Mouse (Mus musculus): ENCODE measurements at regions not wholly inside any gene's neighbourhood (a gene's known extent, or its start where the extent isn't known, plus 50 kb on each side); places are given as distances from the start of the nearest gene placed in this dataset.

DNA sequence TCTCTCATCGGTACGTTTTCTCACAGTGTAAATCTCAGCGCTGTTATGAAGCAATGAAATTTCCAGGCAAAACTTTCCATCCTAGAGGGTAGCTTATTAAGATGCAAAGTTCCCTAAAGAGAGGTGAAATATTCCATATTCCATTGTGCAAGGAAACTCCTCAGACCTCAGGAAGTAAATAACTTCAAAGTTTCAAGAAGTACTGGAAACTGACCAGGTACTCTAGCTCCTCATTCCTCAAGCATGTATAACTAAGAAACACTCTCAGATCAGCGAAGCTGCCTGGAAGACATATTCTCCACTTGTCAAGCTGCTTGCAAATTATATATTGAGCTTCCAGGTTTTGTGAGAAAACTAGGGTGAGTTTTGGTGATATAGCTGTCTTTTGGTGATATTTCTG, 279.8 kb upstream of the Mad2l1 start:
- ATAC-seq: no peak

DNA sequence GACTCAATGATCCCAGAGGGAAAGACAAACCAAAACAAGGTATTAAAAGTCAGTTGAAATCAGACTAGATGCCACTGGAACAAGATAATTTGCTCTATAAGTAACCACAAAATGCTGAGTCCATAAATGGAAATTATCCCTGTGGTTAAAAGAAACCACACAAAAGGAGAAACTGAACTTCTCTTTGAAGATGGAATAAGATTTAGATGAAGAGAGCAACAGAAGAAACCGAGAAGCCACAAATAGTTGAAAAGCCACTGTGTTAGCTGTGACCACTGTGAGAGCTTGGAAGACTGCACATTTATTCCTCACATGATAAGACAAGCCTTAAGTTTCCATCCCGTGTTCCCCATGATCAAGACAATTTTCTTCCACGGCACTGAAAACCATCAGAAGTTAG, 271.8 kb upstream of the Mad2l1 start:
- ATAC-seq: no peak

DNA sequence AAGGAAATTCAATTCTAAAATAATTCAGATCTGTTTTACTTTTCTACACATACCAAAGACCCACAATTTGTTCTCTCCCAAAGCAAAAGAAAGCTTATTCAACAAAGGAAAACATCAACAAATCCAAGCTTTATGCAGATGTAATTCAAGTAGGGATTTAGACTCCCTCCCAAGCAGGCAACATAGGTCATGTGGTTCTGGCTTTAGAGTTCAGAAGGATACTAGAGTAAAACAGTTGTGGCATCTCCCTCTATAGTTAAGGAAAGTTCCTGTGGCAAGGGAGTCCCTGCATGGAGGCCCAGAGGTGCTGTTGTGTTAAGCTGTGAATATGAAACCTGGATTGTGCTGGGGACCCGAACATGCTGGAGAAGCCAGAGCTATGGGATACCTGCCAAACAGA, 271.3 kb upstream of the Mad2l1 start:
- ATAC-seq: no peak

- no peak for ATAC-seq
These were observed 266.8 kb upstream of the Mad2l1 start for GRCm38 (mm10) chr6:66268427-66268826.

DNA sequence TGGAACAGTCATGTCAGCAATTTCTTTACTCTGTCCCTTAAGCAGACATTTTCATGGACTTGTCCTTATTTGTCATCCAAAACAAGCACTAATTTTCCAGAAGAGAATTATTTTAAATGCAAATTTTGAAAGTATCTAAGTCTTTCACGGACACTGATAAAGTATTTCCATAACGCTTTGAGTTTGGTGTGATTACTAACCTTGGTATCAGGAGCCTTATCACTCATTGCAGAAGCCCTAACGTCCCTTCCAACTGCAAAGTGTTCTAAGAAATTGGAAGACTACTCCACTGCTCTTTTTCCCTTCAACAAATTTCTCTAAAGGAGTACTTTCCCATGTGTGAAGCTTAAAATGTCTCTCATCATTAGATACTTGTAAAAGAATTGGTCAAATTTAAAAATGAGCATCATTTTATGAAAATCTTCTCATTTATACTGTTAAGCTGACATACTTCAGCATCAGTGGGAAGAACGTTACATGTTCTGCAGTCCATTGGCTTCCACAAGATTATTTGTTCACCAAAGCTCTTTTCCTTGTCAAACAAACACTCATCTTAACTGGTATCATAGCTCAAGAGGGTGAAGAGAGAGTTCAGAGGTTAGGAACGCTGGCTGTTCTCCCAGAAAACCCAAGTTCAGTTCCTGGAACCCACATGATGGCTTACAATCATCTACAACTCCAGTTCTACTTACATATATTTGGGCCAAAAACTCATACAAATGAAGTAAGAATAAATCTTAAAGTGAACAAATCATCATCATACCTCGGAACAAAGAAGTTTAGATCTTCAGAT, 263.6 kb upstream of the Mad2l1 start:
- ATAC-seq: no peak

DNA sequence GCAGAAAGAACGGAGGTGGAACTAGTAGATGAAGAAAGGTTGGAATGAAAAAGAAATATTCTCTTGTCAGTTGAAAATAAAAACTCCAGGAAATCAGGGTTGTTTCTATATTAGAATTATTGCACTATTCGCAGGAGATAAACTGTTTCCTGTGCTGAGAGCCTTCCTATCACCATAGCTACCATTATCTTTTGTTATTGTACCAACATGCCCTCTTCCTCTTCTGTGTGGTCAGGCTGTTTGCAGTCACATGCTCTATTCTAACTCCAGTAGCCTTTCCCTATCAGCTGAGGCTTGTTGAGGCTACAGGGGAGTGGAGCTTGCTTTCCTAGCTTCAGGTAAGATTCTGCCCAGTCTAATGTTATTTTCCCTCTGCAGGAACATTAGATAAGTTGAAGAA, 263.0 kb upstream of the Mad2l1 start:
- no peak for ATAC-seq

GRCm38 (mm10) chr6:66274737-66275136, 260.5 kb upstream of the Mad2l1 start:
- ATAC-seq: no peak

DNA sequence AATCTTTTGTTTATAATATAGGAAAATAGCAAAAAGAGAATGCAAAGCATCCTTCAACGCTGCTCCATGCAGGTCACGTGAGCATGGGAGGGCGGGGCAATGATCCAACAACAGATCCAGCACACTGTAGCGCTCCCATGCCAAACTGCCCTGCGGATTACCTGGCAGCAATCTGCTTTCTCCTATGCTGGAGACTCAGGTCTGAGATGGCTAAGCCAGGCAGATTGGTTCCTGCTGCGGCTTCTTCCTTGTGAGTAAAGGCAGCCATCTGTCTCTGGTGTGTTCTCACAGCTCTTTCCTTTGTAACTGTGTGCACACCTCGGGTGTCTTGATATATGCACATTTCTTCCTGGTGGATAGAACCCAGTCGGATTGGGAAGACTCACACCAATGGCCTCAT, 254.5 kb upstream of the Mad2l1 start:
- ATAC-seq: no peak

DNA sequence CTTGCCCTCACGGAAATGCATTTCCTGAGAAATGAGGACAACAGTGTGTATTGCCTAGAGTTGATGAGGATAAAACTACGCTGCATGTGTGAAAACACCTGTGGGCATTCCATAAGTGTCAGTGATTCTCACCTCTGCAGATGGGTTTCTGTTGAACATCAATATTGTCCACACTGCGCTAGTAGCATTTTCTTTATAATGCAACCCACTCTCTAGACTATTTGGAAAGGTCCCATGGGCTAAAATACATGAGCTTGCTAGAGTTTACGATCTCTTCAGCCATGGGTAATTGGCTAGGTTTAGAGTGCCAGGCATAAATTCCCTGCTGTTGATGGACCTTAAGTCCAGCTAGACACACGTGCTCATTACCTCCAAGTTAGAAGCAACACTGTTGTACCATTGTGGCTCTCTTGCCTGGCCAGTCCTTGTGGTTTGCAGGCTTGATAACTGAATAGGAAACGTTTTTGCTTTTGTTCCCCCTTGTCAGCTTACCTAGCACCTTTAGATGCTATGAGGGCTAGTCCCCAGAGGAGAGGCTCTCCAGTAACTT, 252.5 kb upstream of the Mad2l1 start:
- ATAC-seq: no peak

DNA sequence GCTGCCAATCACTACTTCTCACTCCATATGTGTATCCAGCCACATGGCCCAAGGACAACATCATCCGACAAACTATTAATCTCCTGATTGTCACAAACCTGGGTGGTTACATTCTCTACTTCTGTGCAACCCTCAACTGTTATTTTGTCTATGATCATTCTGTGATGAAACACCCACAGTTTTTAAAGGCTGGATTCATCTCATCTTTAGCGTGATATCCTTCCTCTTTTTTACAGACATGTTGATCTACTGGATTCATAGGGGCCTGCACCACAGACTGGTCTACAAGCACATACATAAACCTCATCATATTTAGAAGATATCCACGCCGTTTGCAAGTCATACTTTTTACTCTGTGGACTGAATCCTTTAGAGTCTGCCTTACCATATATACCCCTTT, 251.7 kb upstream of the Mad2l1 start:
- ATAC-seq: no peak

GRCm38 (mm10) chr6:66287607-66288006, 247.6 kb upstream of the Mad2l1 start:
- no peak for ATAC-seq

DNA sequence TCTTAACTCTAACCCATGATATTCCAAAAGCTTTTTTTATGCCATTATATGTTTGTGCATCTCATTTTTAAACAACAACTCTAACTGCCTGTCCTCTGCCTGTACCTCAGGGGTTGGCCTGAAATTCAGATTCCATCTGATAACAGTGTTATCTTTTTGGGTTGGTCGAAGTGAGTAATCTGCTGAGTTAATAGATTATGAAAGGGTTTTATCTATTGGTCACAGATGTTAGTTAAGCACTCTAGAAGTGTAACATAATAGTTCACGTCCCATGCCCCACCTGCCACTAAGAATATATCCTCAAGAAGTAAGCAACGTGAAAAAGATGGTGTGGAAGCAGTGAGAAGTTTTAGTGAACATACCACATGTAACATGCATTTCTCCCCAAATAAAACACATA, 246.0 kb upstream of the Mad2l1 start:
- ATAC-seq: no peak

DNA sequence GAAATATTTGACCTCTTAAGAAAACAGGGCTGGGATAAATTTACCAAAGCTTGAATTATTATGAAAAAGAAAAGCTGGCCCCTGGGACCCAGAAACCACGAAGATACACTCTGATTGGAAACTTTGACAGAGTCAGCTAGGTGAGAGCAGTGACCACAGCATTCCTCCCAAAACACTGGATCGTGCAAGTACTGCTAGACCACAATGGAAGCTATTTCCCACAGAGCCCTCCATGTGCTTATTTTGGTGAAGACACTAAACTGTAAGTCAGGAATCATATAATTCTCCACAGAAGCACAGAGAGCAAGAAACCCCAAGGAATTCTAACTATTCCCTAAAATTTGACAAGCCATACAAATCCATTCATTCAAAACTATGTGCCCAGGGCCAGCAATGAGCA, 243.6 kb upstream of the Mad2l1 start:
- no peak for ATAC-seq

DNA sequence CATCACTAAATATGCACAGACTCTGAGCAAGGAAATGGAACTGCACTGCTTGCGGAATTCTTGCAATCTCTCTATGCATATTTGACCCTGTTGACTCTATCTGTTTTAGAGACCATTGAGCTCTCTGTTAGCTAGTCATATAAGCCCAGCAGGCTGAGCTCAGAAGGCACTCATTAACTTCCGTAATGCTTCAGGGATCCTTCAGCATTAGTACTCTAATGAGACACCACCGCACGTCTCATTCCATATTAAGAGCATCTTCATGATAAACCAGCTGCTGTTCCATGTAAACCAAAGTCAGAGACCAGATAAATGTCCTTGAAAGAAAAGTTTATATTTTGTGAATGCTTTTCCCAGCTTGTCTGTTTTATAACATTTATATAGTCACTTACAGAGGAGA, 237.1 kb upstream of the Mad2l1 start:
- no peak for ATAC-seq

- ATAC-seq: no peak
These were observed 235.0 kb upstream of the Mad2l1 start for GRCm38 (mm10) chr6:66300189-66300588.

DNA sequence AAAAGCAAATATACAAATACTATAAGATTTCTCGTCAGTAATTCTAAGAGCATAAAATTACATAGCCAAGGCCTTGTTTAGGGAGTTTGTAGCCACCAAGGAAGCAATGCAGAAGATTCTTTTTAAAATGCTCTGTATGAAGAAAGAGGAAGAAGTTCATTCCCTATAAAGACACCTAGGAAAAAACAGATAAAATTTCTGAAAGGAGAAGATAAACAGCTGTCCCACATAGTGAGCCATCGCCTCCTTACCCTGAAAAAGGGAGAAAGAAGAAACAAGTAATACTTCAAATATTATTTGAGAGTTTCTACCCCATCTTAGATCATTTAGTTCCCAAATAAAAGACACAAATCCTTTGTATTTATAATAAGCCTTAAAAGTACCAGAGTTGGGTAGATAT, 190.3 kb upstream of the Mad2l1 start:
- ATAC-seq: no peak

DNA sequence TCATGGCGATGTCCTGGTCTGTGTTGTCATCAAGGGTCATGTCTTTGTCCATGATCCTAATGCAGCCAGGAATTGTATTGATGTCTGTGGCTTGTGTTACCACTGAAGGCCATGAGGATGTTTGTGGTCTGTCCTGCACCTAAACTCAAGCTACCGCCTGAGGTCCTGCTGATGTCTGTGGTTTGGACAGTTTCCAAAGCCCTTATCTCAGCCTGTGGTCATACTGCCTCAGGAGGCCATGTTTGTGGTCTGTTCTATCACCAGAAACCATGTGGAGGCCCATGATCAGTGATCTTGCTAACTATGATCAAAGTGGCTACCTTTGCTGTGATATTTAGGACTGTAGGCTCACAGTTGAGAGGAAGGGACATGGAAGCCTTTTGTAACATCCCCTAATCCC, 187.8 kb upstream of the Mad2l1 start:
- ATAC-seq: no peak

DNA sequence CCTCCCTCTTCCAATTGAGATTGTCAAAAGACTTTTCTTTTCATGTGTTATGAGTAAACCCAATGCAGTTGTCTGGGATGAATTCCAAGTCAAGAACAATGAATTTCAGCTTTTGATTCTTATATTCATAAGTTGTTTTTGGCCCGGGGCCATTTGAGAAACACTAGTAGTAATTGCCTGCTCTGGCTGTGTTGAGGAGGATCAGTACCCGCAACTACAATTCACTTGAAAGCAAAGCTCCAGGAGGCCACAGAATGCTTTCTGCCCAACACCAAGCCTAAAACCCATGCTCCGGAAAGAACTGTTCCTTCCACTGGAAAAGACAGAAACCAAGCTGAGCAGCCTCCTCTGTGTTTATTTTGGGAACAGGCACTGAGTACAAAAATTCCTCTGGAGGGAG, 174.1 kb upstream of the Mad2l1 start:
- ATAC-seq: no peak

- no peak for ATAC-seq
These were observed 167.9 kb upstream of the Mad2l1 start for GRCm38 (mm10) chr6:66367263-66367662.

DNA sequence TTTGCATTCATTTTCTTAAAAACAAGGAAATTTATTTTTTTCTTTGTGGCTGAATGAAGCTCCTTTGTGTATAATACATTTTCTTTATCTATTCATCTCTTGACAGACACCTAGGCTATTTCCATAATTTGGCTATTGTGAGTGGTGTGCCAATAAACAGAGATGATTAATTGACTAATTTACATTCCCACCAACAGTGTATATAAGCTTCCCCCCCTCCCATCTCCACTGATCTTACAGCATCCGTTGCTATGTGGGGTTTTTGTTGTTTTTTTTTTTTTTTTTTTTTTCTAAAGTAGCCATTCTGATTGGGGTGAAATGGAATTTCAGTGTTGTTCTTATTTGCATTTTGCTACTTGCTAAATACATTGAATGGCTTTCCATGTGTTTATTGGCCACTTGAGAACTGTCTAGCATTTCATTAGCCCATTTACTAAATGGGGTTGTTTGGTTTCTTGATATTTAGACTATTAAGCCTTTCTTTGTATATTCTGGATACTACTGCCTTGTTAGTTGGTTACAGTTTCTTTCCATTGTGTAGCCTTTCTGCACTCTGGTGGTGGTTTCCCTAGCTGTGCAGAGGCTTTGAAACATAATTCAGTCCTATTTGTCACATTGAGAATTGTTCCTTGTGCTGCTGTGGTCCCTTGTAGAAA, 153.8 kb upstream of the Mad2l1 start:
- no peak for ATAC-seq

DNA sequence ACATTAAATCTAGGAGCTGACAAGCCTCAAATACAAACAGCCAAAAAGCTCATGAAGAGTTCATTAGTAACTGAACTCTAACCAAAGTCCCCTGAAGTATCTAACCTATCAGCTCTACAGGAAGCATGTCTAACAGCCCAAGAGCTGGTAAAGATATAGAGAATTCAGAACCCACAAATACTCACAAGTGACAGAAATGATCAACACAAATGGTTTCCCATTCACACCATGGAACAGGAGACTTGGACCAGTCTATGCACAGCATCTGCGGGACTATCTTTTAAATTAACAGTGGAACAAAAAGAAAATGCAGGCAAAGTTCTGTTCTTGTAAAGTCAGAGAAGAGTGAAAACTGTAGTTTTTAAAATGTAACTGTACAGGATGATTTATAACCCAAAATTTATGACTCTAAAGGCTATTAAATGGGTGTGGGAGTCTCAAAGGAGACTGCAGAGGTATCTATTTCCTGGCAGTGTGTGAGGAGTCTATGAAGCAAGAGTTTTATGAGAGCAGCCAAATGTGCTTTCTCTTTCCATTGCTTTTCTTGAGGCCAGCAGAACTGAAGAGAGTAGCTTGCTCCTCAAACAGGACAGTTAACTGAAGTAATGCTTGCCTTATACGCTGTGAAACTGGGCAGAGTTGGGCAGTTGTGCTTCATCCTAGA, 152.7 kb upstream of the Mad2l1 start:
- ATAC-seq: no peak

DNA sequence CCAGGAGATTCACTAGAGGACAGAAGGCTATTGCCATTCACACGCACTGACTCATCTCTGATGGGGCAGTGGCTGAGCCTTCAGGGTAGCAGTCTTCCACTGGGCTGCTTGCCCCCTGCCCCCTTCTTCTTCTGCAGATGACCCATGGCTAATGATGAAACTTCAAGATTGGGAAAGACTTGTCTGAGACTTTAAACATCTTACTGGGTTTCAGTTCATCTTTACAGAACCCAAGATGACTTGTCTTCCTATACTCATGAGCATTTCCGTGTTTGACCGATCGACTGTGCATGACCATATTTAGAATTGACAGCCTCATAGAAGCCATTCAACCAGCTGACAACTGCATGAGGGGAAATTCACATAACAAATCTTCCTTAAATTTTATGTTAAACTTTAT, 140.0 kb upstream of the Mad2l1 start:
- no peak for ATAC-seq

GRCm38 (mm10) chr6:66397411-66397810, 137.8 kb upstream of the Mad2l1 start:
- no peak for ATAC-seq

DNA sequence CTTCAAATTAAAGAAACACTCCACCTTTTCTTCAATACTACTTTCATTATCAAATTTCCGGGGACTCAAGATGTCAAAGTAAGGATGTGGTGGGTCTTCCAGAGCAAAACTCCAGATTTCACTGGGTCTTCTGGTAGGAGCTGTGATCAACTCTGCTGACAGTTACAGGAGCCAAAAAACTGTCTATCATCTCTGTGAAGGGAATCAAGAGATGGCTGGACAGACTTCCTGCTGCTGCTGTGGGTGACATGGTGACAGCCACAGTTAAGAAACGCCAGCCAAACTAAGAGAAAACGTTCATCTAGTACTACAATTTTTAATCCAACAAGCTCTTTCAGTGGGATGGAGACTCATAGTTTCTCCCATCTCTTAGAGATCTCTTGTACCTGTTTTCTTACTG, 136.5 kb upstream of the Mad2l1 start:
- no peak for ATAC-seq
